Mouse (Mus musculus): ENCODE data around the gene Nip7.

DNA sequence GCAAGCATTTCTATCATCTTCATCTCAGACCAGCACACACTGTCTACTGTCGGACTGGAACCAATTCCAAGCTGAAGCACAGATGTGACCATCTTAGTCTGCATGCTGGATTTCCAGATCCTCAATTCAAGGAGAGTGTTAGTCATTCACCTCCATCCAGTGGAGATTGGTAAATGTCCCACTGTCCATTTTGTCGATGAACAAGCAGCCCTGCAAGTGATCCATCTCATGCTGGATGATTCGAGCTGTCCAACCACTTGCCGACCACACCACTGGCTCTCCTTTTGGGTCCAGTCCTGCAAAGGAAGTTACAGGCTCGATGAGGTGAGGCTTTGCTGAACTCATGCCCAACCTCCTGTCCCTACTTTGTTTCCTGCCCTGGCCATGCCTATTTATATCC, 9.7 kb upstream of the Nip7 start:
- TF ChIP-seq CTCF (IDR thresholded peaks at IDR 0.05; ENCODE audit: low read depth, low read length) (no peak), POLR2A (IDR thresholded peaks at IDR 0.05; ENCODE audit: insufficient read depth, low read length) (no peak)
